Mouse (Mus musculus): ENCODE results near the gene Jmjd1c.

Jmjd1c gene

GRCm38 (mm10) chr10:67189057-67189456 lies 93.1 kb downstream of the Jmjd1c start:
- DNase-seq (ENCODE audit: low spot score in 2 of 2), result peak; percentile 31 to 42

- DNase-seq (ENCODE audit: low spot score in 2 of 2), result peak; percentile 46 to 59
Measured at GRCm38 (mm10) chr10:67190261-67190660, 94.3 kb downstream of the Jmjd1c start.

GRCm38 (mm10) chr10:67192366-67192765 lies 96.4 kb downstream of the Jmjd1c start:
- no peak for DNase-seq (ENCODE audit: low spot score in 2 of 2)

- no peak for DNase-seq (ENCODE audit: low spot score in 2 of 2)
Measured at GRCm38 (mm10) chr10:67193003-67193652, 97.2 kb downstream of the Jmjd1c start.

GRCm38 (mm10) chr10:67194046-67194445 lies 98.1 kb downstream of the Jmjd1c start:
- DNase-seq (ENCODE audit: low spot score in 2 of 2), result no peak

- no peak for DNase-seq (ENCODE audit: low spot score in 2 of 2)
Measured at GRCm38 (mm10) chr10:67195671-67196070, 99.7 kb downstream of the Jmjd1c start.

- DNase-seq (ENCODE audit: low spot score in 2 of 2), result no peak
Measured at GRCm38 (mm10) chr10:67197186-67197585, 101.3 kb downstream of the Jmjd1c start.

- DNase-seq (ENCODE audit: low spot score in 2 of 2), result no peak
Measured at GRCm38 (mm10) chr10:67197829-67198228, 101.9 kb downstream of the Jmjd1c start.

GRCm38 (mm10) chr10:67201769-67202168 lies 105.8 kb downstream of the Jmjd1c start:
- DNase-seq (ENCODE audit: low spot score in 2 of 2), result no peak

GRCm38 (mm10) chr10:67202470-67202869 lies 106.5 kb downstream of the Jmjd1c start:
- no peak for DNase-seq (ENCODE audit: low spot score in 2 of 2)

- DNase-seq (ENCODE audit: low spot score in 2 of 2), result peak; percentile 50 to 63
Measured at GRCm38 (mm10) chr10:67204652-67205407, 108.9 kb downstream of the Jmjd1c start.

- no peak for DNase-seq (ENCODE audit: low spot score in 2 of 2)
Measured at GRCm38 (mm10) chr10:67207931-67208330, 112.0 kb downstream of the Jmjd1c start.

GRCm38 (mm10) chr10:67209916-67210675 lies 114.2 kb downstream of the Jmjd1c start:
- DNase-seq (ENCODE audit: low spot score in 2 of 2), result peak; percentile 27 to 29

GRCm38 (mm10) chr10:67212031-67212430 lies 116.1 kb downstream of the Jmjd1c start:
- DNase-seq (ENCODE audit: low spot score in 2 of 2), result no peak

- DNase-seq (ENCODE audit: low spot score in 2 of 2), result no peak
Measured at GRCm38 (mm10) chr10:67213720-67214119, 117.8 kb downstream of the Jmjd1c start.

GRCm38 (mm10) chr10:67215133-67215532 lies 119.2 kb downstream of the Jmjd1c start:
- peak; percentile 36 to 42 for DNase-seq (ENCODE audit: low spot score in 2 of 2)

- no peak for DNase-seq (ENCODE audit: low spot score in 2 of 2)
Measured at GRCm38 (mm10) chr10:67216872-67217271, 120.9 kb downstream of the Jmjd1c start.

- DNase-seq (ENCODE audit: low spot score in 2 of 2), result no peak
Measured at GRCm38 (mm10) chr10:67218873-67219565, 123.1 kb downstream of the Jmjd1c start.

GRCm38 (mm10) chr10:67220251-67220650 lies 124.3 kb downstream of the Jmjd1c start:
- no peak for DNase-seq (ENCODE audit: low spot score in 2 of 2)

GRCm38 (mm10) chr10:67221284-67221683 lies 125.4 kb downstream of the Jmjd1c start:
- DNase-seq (ENCODE audit: low spot score in 2 of 2), result no peak

- DNase-seq (ENCODE audit: low spot score in 2 of 2), result no peak
Measured at GRCm38 (mm10) chr10:67223942-67224341, 128.0 kb downstream of the Jmjd1c start.

- DNase-seq (ENCODE audit: low spot score in 2 of 2), result no peak
Measured at GRCm38 (mm10) chr10:67225528-67225927, 129.6 kb downstream of the Jmjd1c start.

Measured in spleen, postnatal 36 days (tissue).